Mouse (Mus musculus) mature B cell (primary cell): ENCODE results near the gene Map3k20.

Experiments used
- in situ Hi-C: fragments of 300-500 bp; cut with MboI; formaldehyde crosslinking; loops from 2 replicates; pipeline ENCODE4 v1.14.3; 2019

Map3k20 gene

DNA sequence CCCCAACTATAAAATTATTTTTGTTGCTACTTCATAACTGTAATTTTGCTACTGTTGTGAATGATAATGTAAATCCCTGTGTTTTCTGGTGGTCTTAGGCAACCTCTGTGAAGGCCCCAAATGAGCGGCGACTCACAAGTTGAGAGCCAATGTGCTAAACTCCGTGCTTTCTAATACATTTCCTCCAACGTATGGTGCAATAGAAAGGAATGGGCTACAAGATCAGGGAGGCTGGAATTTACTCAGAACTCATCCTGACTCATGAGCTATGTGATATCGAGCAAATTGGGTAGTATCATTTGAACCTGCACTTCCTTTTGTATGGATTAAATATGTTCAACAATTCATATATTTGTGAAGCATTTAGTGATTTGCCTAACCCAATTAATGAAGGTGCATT, 4.9 kb upstream of the Map3k20 start:
- in situ Hi-C loops, result no loop called here

DNA sequence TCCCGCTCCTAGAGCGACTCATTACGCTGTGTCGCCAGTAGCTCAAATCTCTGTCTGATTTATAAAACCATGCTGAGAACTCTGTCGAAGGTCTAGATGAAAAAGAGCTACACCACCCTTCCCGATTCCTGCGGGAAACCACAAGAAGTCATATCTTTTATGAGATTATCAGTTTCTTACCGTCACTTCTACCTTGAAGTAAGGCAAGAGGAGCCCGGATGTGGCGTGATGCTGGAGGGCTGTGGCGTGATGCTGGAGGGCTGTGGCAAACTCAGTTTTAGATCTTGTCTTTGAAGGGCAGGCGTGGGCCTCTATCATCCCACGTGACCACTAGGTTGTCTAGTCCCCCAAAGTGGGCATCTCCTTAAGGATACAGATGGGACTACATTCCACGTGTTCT, 3.5 kb upstream of the Map3k20 start:
- in situ Hi-C loops, result no loop called here

DNA sequence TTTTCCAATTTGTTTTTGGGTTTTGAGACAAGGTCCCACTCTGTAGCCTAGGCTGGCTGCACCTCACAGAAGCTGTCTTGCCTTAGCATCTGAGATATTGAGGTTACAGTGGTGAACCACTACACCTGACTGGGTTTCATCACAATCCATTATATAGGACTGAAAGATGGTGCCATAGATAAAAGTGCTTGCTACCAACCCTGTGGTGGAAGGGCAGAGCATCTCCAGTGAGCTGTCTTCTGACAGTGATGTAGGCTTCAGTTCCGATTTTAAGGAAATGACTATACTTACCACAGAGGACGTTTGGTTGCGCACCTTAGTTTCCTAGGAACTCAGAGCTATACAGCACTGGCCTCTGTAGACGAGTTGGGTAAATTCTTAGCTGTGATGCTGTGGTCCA, 2.7 kb upstream of the Map3k20 start:
- in situ Hi-C loops, result no loop called here

DNA sequence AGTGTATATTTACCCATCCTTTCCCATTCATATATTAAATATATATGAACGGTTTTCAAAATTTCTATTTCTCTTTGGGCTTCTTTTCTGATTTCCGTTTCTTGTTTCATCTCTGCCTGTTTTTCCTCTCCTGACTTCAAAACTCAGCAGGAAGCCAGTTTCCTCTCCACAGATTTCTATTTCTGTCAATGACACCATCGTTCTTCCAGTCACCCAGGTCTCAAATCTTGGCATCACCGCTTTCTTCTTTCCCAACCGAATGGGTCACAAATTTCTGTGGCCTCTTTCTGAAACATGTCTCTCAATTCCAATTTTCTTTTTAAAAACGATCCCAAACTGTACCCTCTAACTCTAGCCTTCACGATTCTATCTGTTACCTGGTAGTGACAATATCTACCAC, 748 bp upstream of the Map3k20 start:
- in situ Hi-C loops, result no loop called here

DNA sequence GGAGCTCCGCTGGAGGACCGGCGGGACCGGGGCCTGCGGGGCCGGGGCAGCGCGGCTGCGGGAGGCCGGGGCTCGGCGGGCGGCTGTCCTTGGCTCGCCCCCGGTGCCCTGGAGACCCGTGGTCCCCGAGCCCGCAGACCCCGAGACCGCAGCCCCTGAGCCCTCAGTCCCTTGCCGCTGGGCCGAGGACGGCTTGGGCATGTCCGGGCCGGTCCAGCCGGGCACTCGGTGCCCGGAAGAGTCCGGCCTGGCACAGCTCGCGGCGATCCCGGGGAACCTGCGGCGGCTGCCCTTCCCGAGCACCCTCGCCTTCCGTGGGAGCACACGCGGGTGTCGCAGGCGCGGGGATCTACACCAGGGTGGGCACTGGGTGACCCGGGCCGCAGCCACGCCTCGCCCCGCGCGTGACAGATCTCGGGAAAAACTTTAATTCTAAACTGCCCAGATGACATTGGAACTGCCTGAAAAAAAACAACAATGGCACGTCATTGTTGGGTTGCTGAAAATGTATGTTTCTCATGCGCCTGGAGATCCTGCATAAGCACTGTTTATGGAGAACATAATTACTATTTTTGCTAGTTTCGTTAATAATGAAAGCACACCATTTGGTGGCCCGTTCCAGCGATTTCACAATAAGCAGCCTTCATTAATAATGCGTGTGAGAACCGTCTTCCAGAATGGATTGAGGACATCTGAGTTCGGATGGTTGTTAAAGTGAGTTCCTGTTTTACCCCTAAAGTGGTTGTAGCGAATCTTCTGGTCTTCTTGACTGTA, 638 bp downstream of the Map3k20 start:
- in situ Hi-C loops, result no loop called here

DNA sequence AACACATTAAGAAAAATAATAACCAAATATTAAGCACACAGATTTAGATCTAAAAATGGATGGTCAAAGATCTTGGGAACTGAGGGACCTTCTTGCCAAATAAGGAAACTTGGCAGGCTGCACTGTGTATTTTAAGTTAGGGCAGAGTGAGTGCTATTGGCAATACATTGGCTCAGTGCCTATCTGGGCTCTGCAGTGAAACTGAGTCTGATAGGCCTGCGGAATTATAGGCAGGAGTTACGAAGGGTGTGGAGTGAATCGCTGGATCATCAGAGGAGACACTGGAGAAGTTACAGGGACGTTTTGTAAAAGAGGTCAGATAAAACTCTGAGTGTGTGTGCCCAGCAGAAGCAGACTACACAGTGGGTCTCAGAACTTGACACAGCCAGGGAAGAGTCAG, 1.7 kb downstream of the Map3k20 start:
- in situ Hi-C loops, result no loop called here

DNA sequence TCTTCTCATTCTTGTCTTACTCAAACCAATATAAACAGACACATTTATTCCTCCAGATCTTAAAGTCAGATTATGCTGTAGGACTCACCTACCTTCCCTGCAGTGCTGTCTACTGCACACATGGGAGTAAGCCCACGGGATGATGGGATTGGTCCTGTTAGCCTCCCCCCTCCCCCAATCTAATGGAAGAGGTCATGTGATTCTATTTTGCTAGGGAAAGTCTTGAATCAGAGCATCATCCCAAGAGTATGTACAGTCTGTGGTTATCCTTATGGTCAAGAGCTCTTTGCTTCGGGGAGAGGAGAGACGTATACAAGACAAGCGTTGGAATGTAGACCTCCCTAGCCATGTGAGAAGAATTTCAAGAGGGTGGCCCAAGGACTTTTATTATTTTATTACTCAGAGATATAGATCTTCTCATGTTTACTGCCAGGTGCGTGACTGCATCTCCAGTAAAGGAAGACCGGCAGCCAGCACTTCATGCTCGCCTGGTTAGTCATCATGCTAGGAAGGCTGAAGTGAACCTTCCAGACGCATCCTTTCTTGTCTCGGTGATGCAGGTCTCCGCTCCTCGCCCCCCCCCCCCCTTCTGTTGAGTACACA, 3.6 kb downstream of the Map3k20 start:
- in situ Hi-C loops, result no loop called here

DNA sequence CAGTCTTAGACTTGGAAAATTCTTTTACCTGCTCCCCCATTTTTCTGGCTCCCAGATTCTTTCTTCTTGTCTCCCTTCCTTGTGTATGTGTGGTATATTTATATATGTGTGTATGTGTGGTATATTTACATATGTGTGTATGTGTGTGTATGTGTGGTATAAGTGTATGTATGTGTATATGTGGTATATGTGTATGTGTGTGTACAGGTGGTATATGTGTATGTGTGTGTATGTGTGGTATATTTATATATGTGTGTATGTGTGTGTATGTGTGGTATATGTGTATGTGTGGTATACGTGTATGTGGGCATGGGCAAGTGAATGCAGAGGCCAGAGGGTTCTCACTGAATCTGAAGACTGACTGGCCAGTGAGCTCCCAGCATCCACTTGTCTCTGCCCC, 5.7 kb downstream of the Map3k20 start:
- in situ Hi-C loops, result no loop called here

DNA sequence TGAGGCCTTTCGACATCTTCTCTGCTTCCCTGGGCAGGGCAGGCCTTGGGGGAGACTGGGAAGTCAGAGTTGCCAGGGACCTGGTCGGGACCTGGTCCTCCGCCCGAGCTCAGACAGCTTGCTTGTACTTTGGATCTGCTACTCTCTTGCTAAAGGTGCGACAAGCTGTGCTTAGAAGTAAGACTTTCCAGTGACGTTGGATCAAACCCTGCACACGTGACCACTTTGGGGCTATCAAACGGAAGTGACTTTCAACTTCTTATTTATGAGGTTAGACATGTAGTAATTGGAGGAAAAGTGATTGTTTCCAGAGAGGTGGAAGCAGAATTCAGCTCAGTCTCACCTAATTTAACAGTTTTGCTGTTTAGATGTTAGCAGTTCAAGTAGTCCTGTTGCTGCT, 7.1 kb downstream of the Map3k20 start:
- in situ Hi-C loops, result no loop called here

DNA sequence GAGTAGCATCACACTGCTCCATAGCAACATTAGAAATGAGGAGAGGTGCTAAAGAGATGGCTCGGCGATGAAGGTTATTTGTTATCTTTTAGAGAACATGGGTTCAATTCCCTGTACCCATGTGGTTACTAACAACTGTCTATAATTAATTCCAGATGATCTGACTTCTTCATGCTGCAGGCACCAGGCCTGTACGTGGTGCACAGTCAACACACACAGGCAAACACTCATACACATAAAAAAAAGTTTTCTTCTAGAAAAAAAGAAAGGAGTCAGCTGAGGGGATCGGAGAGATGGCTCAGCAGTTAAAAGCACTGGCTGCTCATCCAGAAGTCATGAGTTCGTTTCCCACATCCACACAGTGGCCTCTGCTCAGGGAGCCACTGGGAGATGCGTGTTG, 9.6 kb downstream of the Map3k20 start:
- in situ Hi-C loops, result no loop called here

DNA sequence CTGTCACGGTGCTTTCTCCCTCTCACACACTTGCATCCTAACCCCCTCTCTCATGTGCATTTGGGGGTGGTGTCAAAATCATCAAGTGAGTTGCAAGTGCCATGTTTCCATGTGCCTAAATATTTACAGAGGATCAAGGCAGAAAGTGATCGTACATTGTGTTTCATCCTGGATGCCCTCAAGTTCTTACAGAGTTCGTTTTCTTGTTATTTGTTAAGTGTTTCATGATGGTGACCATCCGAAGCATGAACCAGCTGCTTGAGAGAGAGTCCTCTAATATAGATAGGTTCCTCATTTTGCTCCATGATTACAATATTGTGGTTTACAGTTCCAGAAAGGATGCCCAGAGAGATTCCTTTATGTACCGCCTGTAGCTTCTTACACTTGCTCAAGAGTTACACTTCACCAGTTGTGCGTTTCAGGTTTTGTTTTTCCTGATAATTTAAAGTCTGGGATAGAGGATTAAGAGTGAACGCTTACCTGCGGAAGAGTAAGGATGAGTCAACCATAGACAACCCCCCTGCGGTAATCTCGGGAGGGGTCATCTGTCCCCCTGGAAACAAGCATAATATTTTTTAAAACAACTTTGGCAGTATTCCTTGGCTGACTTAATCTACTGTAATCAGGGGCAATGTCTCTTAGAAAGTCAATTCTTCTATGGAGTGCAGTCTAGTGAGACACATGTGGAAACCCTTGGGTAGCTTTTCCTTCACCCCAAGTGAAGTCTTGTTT, 11.7 kb downstream of the Map3k20 start:
- in situ Hi-C loops, result no loop called here

DNA sequence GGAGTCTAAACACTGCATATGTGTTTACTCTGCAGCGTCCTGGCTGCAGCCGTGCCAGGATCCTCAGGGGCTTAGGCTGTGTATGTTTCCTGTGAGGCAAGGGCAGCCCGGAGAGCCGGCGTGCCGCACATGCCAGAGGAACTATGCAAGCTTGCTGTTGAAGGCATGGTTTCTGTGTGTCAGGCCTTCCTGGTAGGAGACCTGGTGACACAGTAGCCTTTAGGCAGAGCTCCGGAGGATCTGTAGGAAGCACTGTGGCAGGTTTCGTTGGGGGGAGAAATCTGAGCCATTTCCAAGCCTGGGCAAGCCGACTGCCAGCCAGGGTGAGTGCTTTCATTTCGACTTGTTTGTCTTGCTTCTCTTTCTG, 12.3 kb downstream of the Map3k20 start:
- in situ Hi-C loops, result no loop called here

DNA sequence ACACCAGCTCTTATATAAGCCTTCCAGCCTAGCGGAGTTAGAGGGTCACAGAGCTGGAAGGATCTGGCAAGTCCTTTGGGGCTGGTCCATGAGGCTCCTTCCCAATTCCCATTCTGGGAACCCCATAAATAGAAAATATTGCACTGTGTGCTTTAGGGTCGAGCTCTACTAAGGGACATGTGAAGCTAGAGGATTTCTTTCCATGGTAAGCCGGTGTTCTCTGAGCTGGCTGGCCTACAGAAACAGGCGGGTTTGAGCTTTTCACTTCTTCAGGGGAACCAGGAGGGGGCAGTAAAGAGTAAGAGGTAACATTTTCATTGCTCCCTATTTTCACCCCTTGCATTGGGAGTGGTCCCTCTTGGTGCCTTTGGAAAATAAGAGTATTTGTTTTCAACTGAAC, 13.0 kb downstream of the Map3k20 start:
- in situ Hi-C loops, result no loop called here

DNA sequence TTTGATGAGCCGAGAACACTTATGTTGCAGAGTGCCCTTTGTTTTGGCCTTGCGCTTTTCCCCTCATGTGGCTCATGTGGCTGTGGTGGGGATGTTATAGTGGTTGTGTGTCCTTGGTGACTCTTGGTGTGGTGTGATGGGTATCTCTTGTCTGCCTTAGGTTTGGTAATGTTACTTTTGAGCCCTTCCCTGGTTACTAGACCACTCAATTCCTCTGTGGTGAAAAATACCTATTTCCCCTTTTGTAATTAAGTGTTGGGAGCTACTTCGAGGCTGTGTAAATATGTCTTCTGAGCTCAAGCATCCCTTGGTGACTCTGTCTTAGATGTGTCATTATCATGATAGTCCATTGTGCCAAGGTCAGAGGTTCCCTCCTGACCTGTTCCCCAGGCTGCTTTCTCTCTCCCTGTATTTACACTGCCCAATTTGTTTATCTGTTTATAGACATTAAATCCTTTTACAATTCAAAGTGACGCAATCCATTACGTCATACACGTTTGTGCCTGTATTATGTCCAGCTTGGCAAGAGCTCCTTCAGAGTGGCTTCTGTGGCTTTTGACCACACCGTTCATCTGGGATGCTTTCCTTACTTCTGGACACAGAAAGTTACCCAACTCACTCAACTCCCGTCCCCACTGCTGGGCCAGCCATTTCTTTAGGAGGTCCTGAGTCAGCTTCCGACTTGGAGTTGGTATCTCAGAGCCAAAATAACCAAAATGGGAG, 15.9 kb downstream of the Map3k20 start:
- in situ Hi-C loops, result no loop called here

DNA sequence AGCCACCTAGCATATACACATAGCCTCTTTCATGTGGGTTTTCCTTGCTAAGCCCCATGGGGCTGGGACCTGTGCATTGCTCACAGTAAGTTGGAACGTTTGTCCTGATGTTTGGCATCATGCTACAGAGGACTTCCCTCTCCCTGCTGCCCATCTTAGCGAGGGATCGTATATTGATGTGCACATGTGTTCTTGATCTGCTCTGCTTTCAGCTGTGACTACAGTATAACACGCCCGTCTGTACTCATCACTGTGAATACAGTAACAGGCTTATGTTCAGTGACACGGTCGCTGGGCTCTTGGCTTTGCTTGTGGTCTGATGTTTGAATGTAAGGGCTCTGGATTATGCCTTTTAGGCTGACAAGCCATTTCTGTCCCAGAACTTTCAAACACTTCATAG, 20.3 kb downstream of the Map3k20 start:
- in situ Hi-C loops, result no loop called here

DNA sequence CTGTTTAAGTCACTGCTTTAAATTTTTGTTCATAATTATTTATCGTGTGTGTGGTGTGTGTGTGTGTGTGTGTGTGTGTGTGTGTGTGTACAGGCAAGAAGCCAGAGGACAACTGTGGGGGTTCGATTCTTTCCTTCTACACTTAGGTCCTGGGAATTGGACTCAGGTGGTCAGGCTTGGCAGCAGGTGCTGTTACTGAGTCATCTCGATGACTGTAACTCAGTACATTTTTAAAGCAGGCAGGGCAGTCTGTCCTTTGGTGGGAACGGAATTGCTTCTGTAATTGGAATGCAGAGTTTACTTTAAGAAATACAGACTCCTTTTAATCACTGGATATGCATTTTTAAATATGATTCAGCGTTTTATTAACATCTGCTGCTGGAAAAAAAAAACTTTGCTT, 22.9 kb downstream of the Map3k20 start:
- in situ Hi-C loops, result no loop called here

DNA sequence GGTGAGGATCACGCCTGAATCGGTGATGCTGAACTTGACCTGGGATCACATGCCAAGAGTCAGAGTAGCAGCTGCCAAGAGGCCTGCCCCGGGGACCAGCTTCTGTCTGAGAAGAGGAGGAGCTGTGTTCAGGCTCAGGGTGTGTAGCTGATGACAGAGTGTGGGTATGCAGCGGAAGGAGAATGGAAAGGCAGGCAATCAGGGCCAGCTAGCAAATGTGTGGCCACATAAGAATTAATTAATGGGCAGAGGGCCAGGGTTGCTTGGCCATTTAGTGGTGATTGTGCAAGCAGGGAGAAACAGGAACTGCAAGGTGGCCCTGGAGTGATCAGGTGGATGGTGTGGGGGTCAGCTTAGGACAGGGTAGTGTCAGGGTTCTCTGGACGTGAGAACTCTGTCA, 23.5 kb downstream of the Map3k20 start:
- in situ Hi-C loops, result no loop called here

DNA sequence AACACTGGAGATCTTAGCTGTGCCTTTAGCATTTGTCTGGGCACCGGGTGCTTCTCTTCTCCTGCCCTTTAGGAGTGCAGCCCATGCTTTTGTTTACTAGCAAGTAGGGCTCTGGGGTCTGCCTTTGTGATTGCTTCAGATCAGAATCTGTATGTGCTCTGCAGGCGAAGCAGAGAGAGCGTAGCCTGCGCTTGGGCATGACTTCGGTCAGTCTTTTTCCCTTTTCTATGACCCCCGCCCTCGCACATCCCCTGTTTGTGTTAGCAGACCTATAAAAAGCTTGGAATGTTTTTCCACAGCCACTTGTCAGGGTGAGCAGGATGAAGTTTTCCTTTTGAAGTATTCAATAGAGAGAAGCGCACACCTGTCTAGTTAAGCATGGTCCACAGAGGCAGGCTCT, 26.0 kb downstream of the Map3k20 start:
- in situ Hi-C loops, result no loop called here

DNA sequence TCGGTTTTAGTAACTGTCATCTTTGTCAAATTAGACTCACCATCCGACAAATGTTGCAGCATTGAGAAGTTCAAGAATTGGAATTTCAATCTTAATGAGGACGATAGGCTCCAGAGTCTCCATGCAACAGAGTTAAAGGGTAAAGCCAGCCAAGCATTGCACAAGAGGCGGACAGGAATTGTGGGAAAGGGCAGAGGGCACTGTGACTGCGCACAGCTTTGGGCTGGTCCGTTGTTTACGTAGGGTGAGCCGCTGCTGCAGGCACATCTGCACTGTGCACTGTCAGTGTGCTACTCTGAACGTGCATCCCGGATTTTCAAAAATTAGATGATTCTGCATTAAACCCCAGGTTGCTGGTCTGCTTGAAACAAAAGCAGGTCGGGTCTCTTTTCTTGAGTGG, 27.9 kb downstream of the Map3k20 start:
- in situ Hi-C loops, result no loop called here

DNA sequence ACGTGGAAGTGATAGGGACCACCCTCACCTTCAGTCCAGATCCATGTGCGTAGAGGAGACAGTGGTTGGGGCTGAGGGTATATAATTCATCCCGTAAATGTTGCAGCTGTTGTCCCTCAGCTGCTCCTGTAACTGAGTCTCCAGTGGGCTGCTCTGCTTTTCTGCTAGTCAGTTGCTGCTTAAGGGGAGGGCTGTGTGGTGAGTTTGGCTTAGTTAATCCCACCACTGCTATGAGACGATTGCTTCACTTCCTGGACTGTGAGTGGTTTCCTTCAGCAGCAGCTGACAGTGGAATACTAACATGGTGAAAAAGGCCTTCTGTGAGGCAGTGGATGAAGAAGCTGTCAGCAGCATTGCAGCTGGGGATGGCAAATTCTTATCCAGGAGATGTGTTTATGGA, 33.0 kb downstream of the Map3k20 start:
- in situ Hi-C loops, result no loop called here

DNA sequence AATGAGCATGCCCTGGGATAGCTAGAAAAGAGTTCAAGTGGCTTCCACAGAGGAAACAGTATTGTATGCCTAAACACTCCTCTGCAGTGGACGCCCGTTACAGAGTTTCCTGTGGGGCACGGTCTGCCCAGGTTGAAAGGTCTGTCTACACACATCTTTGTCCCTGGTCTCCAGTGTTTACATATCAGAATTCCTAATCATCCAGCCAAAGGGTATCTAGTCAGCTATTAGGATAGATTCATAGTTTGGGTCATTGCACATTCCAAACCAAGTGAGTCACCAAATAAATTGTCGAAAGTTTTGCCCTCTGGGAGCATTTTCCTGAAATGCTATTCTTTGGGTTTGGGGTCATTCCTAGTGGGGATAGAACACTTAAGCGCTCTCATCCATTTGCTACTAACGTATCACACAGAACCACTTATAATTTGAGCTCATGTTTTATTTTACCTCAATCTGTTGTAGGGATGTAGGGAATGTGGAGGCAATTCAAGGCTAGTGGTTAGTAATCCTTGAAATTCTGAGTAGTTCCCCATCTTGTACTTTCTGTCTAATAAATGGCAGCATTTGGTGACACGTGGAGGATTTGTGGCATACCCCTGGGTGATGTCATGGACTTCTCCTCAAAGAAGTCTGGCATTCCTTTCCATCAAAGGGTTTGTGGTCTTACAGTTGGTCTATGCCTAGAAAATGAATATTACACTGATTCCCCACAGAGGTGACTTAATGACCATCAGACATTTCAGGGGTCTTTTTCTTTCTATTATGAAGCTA, 33.8 kb downstream of the Map3k20 start:
- in situ Hi-C loops, result no loop called here

DNA sequence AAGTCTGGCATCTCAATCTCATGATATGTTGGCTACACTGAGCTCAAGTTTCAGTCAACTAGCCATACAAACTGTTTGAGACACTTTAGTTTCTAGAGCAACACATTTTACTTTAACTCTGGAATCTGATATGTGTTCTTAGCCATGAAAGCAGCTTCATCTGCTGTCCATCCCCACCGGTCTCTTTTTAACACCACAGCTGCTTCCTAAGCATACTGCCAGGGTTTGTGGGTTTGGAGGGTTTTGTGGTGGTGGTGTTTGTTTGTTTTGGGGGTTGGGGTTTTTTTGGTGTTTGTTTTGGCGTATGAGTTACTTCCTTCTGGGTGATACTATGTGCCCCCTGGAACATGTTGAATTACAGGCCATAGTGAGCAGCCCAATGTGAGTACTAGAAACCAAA, 35.2 kb downstream of the Map3k20 start:
- in situ Hi-C loops, result no loop called here
